Mouse (Mus musculus) thymus, adult 2 months (tissue): ENCODE results near the gene Capns1. TPM values are rescaled to one million over a fixed set of nuclear protein-coding genes. Genes with fewer than 3 reads are reported as not detected.

Source experiments
- DNase-seq: peaks from one replicate; pipeline ENCODE4 v3.0.0; 2021
- H3K27ac ChIP-seq: fragments of 200-500 bp; 2 replicates; pipeline ENCODE4 v1.5.1; 2012; ENCODE audit warnings: low read length, control low read depth; ENCODE audit not compliant: control insufficient read depth, insufficient read depth
- H3K27me3 ChIP-seq: fragments of 200-500 bp; 2 replicates; pipeline ENCODE4 v1.6.1; 2012; ENCODE audit warnings: mild to moderate bottlenecking, low read length, moderate library complexity, mixed read lengths; ENCODE audit not compliant: control insufficient read depth, insufficient read depth
- H3K36me3 ChIP-seq: fragments of 200-500 bp; 2 replicates; pipeline ENCODE4 v1.6.1; 2012; ENCODE audit warnings: mild to moderate bottlenecking, low read length, moderate library complexity; ENCODE audit not compliant: control insufficient read depth, insufficient read depth
- H3K4me1 ChIP-seq: fragments of 200-500 bp; replicated peaks from 2 replicates; pipeline ENCODE4 v1.6.1; 2012; ENCODE audit warnings: low read length; ENCODE audit not compliant: control insufficient read depth, insufficient read depth
- H3K4me3 ChIP-seq: fragments of 200-500 bp; 2 replicates; pipeline ENCODE4 v1.5.1; 2012; ENCODE audit warnings: mild to moderate bottlenecking, low read length, control low read depth, moderate library complexity; ENCODE audit not compliant: control insufficient read depth, insufficient read depth
- CTCF ChIP-seq: fragments of 200-500 bp; IDR thresholded peaks from 2 replicates; pipeline ENCODE4 v1.5.1; 2012; ENCODE audit warnings: mild to moderate bottlenecking, control low read depth, low read length, moderate library complexity, borderline replicate concordance; ENCODE audit not compliant: control insufficient read depth, poor library complexity, insufficient read depth; ENCODE audit errors: extremely low read depth
- POLR2A ChIP-seq: fragments of 200-500 bp; IDR thresholded peaks from 2 replicates; pipeline ENCODE4 v1.6.1; 2012; ENCODE audit warnings: mild to moderate bottlenecking, low read length, control low read depth, moderate library complexity; ENCODE audit not compliant: control insufficient read depth, poor library complexity, insufficient read depth; ENCODE audit errors: extremely low read depth
- WGBS: fragments of 180-500 bp; shearing (Covaris S2); methylation state at CpG from one replicate; pipeline ENCODE4 v1.1.7; 2018; 5-methylcytosine and 5-hydroxymethylcytosine counted together
- polyA plus RNA-seq: library from polyadenylated mRNA; depleted of rRNA; stranded (reverse); fragments of >200 nt; gene quantifications from 2 replicates; pipeline ENCODE4 v1.2.3, GENCODE M21; 2012

The Capns1 gene
- polyA plus RNA-seq, 1 experiment: 739 TPM

- TF ChIP-seq POLR2A (no peak), CTCF (no peak)
- Histone ChIP-seq H3K4me1 (peaks cover 12% of the 10 kb centered on the region), H3K27me3 (no peaks in the 10 kb centered on the region), H3K36me3 (peaks cover 5% of the 10 kb centered on the region; the same call in 1 of the 2 replicates), H3K27ac (no peak overlapping the region), H3K4me3 (no peak overlapping the region)
- 88% methylated on average over 6 of the region's 6 CpGs for WGBS
- DNase-seq: no peak
These were observed 2.4 kb downstream of the Capns1 start for GRCm38 (mm10) chr7:30196171-30196570.

- 81% methylated on average over 6 of the region's 6 CpGs for WGBS
- Histone ChIP-seq H3K4me1 (peaks cover 12% of the 10 kb centered on the region), H3K27ac (no peak overlapping the region), H3K36me3 (peaks cover 5% of the 10 kb centered on the region; the same call in 1 of the 2 replicates), H3K4me3 (no peak overlapping the region), H3K27me3 (no peaks in the 10 kb centered on the region)
- DNase-seq: no peak
- no peak for TF ChIP-seq CTCF
These were observed 3.1 kb downstream of the Capns1 start for GRCm38 (mm10) chr7:30195461-30195860.

GRCm38 (mm10) chr7:30194884-30195283 is 3.7 kb downstream of the Capns1 start:
- DNase-seq: peak; percentile 93
- peak overlapping the region; percentile 41; the same call in 1 of the 2 replicates for H3K27ac ChIP-seq
- no peak for TF ChIP-seq POLR2A
- 0 out of 2 replicates have a peak, but pooled peaks have one; percentile 27 for TF ChIP-seq CTCF
- under 1% methylated on average over 28 of the region's 28 CpGs for WGBS
- peaks cover 5% of the 10 kb centered on the region; the same call in 1 of the 2 replicates for H3K36me3 ChIP-seq
- H3K4me3 ChIP-seq: peak overlapping the region; percentile 96
- H3K4me1 ChIP-seq: peaks cover 12% of the 10 kb centered on the region
- no peaks in the 10 kb centered on the region for H3K27me3 ChIP-seq

- Histone ChIP-seq H3K27me3 (no peaks in the 10 kb centered on the region), H3K27ac (peak overlapping the region; percentile 41; the same call in 1 of the 2 replicates), H3K4me1 (peaks cover 12% of the 10 kb centered on the region), H3K36me3 (peaks cover 5% of the 10 kb centered on the region; the same call in 1 of the 2 replicates), H3K4me3 (peak overlapping the region; percentile 96)
- no peak for TF ChIP-seq POLR2A
- TF ChIP-seq CTCF: no peak
- under 1% methylated on average over 26 of the region's 26 CpGs for WGBS
- DNase-seq: peak; percentile 32
These were observed 4.3 kb downstream of the Capns1 start for GRCm38 (mm10) chr7:30194101-30194831.

GRCm38 (mm10) chr7:30193581-30194100 is 5.0 kb downstream of the Capns1 start:
- Histone ChIP-seq H3K36me3 (peaks cover 11% of the 10 kb centered on the region; the same call in 1 of the 2 replicates), H3K27ac (no peak overlapping the region; the same call in 1 of the 2 replicates), H3K4me3 (peak overlapping the region; percentile 96), H3K27me3 (no peaks in the 10 kb centered on the region), H3K4me1 (peaks cover 12% of the 10 kb centered on the region)
- peak; percentile 55 for DNase-seq
- WGBS: 4% methylated on average over 26 of the region's 26 CpGs
- TF ChIP-seq POLR2A (no peak), CTCF (no peak)

GRCm38 (mm10) chr7:30193013-30193412 is 5.6 kb downstream of the Capns1 start:
- no peak overlapping the region for H3K27ac ChIP-seq
- H3K27me3 ChIP-seq: no peaks in the 10 kb centered on the region
- H3K4me3 ChIP-seq: no peak overlapping the region
- H3K4me1 ChIP-seq: peaks cover 12% of the 10 kb centered on the region
- TF ChIP-seq POLR2A (no peak), CTCF (no peak)
- no peak for DNase-seq
- 85% methylated on average over 9 of the region's 9 CpGs for WGBS
- H3K36me3 ChIP-seq: peaks cover 13% of the 10 kb centered on the region; the same call in 1 of the 2 replicates
